Mouse (Mus musculus): Measurements from ENCODE around the gene Bicc1.

DNA sequence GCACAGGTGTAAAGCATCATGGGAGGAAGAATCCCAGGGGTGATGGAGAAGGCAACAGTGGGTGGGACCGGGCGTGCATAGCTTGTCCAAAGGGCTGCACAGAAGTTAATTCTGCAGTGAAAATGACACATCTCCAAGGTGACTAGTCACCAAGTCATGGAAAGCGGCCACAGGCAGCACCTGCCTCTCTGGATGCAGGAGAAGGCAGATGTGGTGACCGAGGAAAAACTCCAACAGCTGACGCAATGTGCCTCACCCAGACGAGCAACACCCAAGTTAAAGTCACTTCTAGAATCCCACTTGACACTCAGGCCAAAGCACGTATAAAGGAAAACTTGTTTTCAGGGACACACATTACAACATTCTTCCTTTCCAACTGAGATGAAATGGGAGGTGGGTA, 177.3 kb downstream of the Bicc1 start:
- no peak for TF ChIP-seq POLR2A (IDR thresholded peaks at IDR 0.05; ENCODE audit: control insufficient read depth, extremely low read depth, insufficient read depth, low read length, poor library complexity)
- TF ChIP-seq CTCF (IDR thresholded peaks at IDR 0.05; ENCODE audit: borderline replicate concordance, control insufficient read depth, extremely low read depth, insufficient read depth, low read length, poor library complexity): no peak
